Mouse (Mus musculus): ENCODE data around the gene Padi4. TPM values are rescaled to one million over a fixed set of nuclear protein-coding genes. Genes with fewer than 3 reads are reported as not detected.

Gene Padi4
- total RNA-seq, 1 experiment from 2014 or later: 148 TPM

DNA sequence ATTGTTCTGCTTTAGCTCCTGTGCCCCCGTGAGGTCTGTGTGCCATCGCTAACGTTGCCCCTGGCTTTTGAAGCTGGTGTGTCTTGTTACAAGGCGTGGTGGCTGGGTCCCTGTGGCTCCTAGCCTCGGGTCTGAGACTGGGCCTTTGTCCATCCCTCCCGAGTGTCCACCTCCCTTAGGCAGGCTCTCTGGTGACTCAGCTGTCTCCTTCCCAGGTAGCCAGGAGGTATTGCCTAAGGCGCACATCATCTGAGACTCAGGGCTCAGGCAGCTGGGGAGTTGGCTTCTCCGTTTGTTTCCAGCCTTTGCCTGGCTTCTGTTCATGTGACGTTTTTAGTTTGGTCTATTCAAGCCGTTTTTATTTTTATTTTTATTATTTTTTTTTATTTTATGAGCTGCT lies 63.3 kb downstream of the Padi4 start:
- ATAC-seq (ENCODE audit: extremely low read depth, insufficient number of reproducible peaks, low FRiP score, poor library complexity, severe bottlenecking): no peak

DNA sequence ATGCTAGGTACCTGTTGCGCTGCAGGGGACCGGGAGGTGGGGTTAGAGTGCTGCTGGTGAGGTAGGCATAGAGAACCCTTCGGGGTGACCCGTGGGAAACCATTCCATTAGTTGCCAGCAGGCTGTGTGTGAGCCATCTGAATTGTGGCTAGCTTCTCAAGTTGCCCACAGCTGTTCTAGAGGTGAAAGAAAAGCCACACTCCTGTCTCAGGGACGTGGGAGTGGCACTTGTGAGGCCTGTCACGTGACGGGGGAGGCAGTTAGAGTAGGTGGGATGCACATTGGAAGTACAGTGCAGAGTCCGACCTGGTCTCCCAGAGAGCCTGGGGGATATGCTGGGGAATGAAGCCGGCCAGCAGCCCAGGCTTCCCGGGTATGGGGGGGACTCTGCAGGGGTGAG lies 64.4 kb downstream of the Padi4 start:
- ATAC-seq (ENCODE audit: extremely low read depth, insufficient number of reproducible peaks, low FRiP score, poor library complexity, severe bottlenecking): no peak

DNA sequence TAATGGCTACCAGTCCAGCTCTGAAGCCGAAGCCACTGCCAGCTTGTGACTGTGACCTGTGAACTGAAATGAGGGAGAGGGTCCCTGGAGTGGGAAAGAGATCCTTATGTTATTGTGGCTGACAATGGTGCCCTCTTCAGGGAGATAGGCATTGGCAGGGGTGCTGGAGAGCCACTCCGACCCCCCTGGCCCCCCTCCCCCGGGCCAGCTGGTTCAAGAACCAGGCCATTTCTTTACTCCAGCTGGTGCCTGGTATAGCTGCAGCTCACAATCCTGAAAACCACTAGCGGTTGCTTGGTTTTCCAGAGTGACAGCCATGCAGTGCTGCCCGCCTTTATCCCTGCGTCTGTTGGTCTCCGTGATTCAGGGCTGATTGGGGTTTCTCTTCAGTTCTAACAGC lies 64.9 kb downstream of the Padi4 start:
- ATAC-seq (ENCODE audit: extremely low read depth, insufficient number of reproducible peaks, low FRiP score, poor library complexity, severe bottlenecking): no peak

DNA sequence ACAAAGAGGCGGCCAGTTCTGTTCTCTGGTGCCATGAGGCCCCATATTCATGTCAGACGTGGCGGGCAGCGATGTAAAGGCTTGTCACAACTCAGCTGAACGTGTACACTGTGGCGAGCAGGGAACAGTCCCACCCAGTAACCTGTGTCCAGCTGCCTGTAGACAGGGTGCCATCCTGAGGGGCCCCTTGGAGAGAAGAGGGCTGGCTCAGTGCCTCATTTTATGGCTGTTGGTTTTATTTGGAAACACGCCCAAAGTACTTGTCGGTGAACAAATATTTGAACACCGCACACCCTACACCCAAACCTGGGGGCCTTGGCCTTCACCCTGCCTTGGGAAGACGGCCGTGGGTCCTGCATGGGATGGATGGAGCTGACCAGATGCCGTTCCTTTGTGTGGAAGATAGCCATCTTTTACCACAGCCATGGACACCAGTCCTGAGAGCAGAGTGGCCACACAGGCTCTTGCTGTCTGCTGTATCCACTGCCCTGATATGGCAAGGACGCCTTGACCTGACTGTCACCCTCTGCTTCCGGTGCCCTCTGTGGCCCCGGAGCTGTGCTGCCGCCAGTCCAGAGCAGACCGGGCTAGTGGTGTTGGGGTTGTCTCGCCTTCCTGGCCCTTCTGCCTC lies 65.6 kb downstream of the Padi4 start:
- no peak for ATAC-seq (ENCODE audit: extremely low read depth, insufficient number of reproducible peaks, low FRiP score, poor library complexity, severe bottlenecking)

DNA sequence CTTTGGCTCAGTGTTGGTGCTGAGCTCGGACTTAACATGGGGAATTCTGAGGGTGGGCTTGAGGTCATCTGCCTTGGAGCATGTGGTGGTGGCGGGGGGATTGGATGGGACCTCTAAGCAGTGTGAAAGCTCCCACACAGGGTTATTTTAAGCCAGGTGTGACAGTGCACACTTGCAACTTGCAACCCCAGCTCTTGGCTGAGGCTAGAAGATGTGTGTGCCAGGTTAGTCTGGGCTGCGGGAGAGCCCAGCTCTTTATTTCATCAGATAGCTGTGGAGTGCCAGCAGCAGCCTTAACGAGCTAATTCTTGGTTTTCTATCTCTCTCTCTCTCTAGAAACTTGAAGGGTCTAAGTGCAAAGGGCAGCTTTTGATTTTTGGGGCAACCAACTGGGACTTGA lies 66.4 kb downstream of the Padi4 start:
- no peak for ATAC-seq (ENCODE audit: extremely low read depth, insufficient number of reproducible peaks, low FRiP score, poor library complexity, severe bottlenecking)

DNA sequence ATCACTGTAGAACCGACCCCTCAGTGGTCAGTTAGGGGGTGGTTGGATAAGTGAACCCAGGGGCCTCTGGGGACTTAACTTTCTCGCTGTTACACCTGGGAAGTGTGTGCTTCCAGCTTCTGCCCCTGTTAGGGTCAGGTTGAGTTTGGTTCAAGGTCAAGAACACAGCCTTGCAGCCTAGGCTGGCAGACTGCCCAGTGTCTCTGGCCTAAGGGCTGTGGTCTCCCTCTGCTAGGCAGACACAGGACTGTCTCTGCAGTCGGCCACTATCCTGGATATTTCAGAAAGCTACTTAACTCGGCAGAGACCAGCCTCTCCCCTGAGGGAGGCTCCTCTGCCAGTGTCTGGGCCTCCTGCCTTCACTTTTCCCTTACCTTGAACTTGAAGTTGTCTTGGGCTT lies 69.9 kb downstream of the Padi4 start:
- no peak for ATAC-seq (ENCODE audit: extremely low read depth, insufficient number of reproducible peaks, low FRiP score, poor library complexity, severe bottlenecking)

DNA sequence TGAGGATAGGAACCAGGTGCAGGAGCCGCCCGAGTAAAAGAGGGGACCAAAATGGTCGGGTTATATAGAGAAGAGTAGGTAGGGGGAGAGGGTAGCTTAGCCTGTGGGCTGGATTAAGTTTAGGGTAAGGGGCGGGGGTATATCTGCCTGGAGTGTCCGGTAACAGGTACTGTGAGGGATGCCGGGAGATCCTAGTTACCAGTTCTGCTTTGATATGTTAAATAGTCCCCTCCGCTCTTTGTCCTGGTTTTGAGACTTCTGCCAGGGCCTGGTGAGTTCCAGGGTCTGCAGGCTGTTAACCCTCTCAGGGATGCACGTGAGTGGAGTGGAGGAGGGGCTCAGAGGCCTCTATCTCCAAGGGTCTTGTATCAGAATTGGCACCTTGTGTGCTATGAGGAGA lies 70.4 kb downstream of the Padi4 start:
- no peak for ATAC-seq (ENCODE audit: extremely low read depth, insufficient number of reproducible peaks, low FRiP score, poor library complexity, severe bottlenecking)

DNA sequence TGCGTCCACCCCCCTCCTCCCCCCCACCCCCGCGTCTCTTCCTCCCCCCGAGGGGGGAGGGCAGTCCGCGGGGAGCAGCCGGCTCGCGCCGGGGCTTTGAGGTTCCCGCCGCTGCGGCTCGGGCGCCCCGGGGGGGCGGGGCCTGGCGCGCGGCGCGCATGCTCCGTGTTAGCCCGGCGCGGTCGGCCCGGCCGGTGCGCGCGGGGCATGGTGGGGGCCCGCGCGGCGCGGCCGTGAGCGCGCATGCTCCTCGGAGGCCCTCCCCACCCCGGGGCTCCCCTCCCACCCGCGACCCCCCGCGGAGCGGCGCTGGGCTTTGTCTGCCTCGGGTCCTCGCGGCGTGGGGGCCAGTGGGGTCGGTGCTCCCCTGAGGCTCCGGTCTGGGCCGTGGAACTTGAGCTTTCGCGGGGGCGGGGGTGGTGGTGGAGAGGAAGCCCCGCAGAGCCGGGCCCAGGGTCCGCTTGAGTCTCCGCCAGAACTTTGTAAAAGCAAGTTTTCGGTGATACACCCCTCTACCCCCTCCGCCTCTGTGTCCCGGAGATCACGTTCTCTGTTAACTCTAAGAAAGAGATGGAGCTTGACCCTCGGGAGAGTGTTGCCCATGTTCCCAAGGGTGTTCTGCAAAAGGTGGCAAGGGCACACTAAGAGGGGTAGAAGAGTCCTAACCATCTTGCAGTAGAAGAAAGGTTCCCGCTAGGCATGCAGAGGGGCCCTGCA lies 71.3 kb downstream of the Padi4 start:
- ATAC-seq (ENCODE audit: extremely low read depth, insufficient number of reproducible peaks, low FRiP score, poor library complexity, severe bottlenecking): no peak

DNA sequence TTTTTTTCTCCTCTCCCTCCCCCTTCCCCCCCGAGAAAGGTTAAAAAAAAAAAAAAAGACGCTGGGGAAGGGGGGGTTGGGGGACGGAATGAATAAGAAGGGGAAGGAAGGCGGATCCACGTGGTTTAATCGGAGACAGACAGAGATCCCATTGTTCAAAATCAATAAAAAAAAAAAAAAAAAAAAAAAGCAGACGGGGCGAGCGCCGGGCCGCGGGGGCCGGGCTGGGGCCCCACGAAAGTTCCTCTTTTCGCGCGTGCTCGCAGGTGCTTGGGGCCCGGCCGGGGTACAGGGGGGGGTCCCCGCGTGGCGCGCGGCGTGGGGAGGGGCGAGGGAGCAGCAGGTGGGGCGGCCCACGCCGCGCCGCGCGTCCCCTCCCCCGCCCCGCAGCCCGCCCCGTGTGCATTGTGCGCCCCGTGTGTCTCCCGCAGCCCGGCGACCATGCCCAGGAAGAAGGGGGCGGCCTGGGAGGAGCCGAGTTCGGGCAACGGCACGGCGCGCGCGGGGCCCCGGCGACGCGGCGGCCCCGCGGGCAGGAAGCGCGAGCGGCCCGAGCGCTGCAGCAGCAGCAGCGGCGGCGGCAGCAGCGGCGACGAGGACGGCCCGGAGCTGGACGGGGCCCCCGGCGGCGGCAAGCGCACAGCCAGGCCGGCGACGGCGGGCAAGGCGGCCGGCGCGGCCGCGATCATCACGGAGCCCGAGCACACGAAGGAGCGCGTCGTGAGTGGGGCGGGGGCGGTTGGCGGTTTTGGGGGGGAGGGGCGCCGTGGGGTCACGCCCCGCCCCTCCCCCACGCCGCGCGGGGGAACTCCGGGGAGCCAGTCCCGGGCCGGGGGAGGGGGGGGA lies 72.1 kb downstream of the Padi4 start:
- ATAC-seq (ENCODE audit: extremely low read depth, insufficient number of reproducible peaks, low FRiP score, poor library complexity, severe bottlenecking): no peak

DNA sequence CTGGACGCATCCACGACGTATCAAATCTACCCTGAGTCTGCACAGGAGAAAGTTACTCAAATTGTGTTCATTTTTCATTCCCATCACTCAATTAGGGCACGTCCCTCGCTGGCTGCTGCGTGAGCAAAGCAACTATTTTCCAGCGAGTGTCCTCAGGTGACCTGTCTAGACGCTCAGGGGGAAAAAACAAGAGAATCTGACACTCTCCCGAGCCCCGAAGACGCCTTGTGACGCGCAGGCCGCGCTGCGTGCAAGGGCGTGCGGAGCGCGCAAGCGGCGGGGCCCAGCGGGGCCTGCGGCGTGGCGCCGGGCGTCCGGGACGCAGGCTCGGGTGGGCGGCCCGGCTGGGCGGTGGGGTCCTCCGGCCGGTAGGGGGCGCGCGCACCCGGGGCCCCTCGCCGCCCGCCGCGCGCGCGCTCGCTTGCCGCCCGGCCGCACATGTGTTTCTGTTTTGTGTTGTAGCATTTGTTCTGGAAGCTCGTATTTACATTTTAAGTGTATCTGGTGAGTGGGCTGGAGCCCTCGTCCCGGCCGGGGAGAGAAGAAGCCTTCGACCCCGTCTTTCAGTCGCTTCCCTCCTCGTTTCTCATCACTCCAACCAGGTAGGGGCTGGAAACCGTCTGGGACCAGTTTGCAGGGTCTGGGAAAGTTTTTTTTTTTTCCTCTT lies 72.9 kb downstream of the Padi4 start:
- peak; percentile 23; the same call in 1 of the 2 replicates for ATAC-seq (ENCODE audit: extremely low read depth, insufficient number of reproducible peaks, low FRiP score, poor library complexity, severe bottlenecking)

DNA sequence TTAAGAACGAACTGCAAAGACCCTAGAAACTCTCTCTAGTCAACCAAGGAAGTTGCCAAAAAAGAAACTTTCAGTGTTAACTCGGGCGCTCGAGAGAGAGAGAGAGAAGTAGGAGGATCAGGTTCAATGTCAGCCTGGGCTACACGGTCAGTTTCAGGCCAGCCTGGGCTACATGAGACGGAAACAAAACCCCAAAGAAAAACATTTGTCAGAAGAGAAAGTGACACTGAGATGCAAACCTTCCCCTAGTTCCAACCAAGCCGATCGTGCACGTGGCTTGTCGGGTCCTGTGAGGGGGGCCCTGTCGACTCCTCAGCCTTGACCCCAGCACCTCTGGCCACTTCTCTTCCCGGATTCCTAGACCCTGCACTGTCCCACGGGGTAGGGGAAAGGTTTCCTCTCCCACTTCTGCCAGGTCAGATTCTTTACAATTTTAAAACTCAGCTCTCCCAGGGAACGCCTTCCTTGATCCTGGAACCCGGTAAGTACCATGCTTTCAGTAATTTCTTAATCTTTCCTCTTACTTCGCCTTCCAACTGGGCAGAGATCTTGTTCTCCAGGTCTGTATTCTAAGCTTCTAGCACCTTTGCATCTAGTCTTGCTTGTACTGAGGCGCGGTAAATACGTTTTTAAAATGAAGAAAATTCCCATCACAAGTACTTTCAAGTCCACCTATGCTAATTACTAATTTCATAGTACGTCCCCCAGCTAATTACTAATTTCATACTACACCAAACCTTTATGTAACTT lies 73.6 kb downstream of the Padi4 start, which contains the start of gene Rcc2:
Gene Rcc2, plus strand, starts transcription at position 273 of the 750 bp plus-strand sequence.
- no peak for ATAC-seq (ENCODE audit: extremely low read depth, insufficient number of reproducible peaks, low FRiP score, poor library complexity, severe bottlenecking)

DNA sequence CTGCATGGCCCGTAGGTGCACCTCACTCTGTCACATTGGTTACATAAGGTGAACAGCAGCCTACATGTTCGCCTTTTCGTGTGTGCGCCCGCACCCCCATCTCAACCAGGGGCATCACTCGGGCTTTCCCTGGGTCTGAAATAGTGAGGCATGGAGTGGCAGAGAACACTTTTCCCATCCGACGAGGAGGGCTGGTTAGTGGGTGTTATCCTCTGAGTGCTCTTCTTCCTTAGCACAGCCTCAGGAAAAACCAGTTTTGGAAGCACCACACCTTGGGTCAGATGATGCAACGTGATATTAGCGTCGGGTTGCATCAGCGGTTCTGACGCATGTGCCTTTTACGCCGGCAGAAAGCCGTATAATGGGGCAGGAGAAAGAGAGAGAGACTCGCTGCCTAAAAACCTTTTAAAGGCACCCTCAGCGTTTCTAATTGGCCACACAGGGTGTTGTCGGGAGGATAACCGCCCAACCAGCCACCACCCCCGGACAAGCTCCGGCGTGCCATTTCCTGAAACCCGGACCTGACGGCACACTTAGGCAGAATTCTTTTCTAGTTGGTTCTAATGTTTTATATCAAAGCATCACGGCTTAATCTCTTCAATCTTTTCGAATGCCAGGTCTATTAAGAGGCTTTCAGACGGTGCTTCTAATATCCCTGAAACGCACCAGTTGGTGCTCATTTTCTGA lies 74.5 kb downstream of the Padi4 start:
- peak; percentile 69 for ATAC-seq (ENCODE audit: extremely low read depth, insufficient number of reproducible peaks, low FRiP score, poor library complexity, severe bottlenecking)

Other genes with a start within 250 kb of the Padi4 start
- 3.7 and 4.2 TPM in 2 replicates for gene Arhgef10l, start 108.2 kb downstream of the Padi4 start, total RNA-seq (2017)
- 59.2 and 63.5 TPM in 2 replicates for gene Rcc2, start 73.7 kb downstream of the Padi4 start, total RNA-seq (2017)
- 0.12 TPM in 1 of 2 replicates, not detected in the other for gene Padi6, start 31.6 kb downstream of the Padi4 start, total RNA-seq (2017)
- not detected in 2 replicates for gene Padi3, start 36.4 kb upstream of the Padi4 start, total RNA-seq (2017)
- 0.49 and 0.81 TPM in 2 replicates for gene Padi1, start 71.5 kb upstream of the Padi4 start, total RNA-seq (2017)
- gene Padi2, start 132.1 kb upstream of the Padi4 start, total RNA-seq (2017): 8.4 and 9.3 TPM in 2 replicates
- 71.8 and 72.5 TPM in 2 replicates for gene Sdhb, start 187.0 kb upstream of the Padi4 start, total RNA-seq (2017)
- 47.8 TPM in 2 replicates for gene Atp13a2, start 212.6 kb upstream of the Padi4 start, total RNA-seq (2017)
- gene Mfap2, start 236.2 kb upstream of the Padi4 start, total RNA-seq (2017): not detected in 2 replicates